Mouse (Mus musculus) frontal cortex, postnatal 10 days (tissue): Measurements from ENCODE around the gene Srpk1.

Experiments used
- DNase-seq, 2 experiments: peaks; one replicate each; pipeline ENCODE4 v3.0.0; 2022; ENCODE audit warnings: low spot score in 2 of 2, mixed read lengths in 1 of 2

The Srpk1 gene

DNA sequence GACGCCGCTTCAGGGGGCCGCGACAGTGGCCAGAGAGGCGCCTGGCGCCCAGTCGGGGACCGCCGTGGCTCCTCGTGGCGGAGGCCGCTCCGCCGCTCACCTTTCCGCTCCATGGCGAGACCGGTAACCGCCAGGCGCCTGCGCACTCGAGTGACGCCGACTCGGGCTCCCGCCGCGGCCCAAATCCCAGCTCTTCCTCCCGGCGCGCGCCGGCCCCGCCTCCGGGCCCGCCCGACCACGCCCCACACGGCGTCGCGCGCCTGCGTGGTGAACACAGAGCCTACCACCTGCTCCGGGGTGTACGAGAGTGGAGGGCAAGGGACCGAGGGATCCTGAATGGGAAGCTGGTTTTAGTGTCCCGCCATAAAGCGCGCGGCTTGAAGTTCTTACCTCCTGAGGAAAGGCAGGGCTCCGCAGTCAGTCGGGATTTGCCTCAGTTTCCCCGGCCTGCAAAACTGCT lies at the start of gene Srpk1:
Gene Srpk1 (minus strand): TSS at position 410 of the 460 bp plus-strand sequence.
- peak; percentile 71 to 89 for DNase-seq

DNA sequence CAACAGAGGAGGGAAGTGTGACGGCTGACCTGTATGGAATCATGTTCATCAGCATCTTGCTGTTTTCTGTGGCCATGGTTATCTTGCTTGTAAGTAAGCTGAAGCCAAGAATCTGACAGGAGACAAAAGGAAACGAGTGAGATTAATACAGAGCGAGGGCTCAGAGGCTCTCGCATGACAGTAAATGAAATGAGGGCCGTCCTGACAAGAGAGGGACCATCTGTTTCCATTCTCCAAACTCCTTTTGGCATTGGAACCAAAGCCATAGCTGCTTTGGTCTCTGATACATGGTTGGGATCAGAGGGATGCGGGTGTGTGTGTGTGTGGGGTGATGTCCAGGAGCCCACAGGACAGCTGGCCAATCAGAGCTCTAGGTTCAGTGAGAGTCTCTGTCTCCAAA lies 37.1 kb upstream of the Srpk1 start:
- DNase-seq: no peak

DNA sequence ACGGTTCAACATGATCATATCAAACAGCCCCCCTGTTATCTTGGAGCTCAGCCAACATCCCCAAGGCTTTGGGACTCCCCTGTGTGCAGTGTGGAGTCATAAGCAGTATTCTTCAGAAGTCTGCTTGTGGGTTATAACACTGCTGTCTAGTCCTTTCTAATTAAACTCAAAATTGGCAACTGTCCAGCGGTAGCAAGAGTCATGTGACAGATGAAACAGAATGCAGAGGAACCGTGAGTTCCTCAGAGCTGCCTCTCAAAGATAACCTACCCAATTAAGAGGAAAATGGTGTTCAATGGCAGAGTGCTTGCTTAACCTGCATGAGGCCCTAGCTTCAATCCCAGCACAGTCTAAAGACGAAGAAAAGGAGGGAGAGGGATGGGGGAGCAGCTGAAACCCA lies 35.4 kb upstream of the Srpk1 start:
- DNase-seq: no peak

DNA sequence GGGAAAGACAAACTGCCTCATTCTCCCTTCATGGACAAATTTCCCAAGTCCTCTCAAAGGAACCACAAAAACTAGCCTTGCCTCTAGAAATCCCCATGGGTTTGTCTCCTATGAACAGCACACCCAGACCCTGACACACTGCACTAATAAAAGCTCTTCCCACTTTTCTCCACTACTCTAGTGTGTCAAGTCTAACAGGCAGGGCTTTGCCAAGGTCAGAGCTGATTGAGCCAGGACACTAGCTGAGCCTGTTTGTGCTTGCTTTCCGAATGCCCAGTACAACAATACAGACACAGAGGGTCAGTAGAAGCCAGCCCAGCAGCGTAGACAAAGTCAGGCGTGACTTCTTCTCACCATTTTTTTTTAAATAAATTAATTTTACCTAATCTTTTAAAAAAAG lies 27.8 kb upstream of the Srpk1 start:
- DNase-seq: no peak

DNA sequence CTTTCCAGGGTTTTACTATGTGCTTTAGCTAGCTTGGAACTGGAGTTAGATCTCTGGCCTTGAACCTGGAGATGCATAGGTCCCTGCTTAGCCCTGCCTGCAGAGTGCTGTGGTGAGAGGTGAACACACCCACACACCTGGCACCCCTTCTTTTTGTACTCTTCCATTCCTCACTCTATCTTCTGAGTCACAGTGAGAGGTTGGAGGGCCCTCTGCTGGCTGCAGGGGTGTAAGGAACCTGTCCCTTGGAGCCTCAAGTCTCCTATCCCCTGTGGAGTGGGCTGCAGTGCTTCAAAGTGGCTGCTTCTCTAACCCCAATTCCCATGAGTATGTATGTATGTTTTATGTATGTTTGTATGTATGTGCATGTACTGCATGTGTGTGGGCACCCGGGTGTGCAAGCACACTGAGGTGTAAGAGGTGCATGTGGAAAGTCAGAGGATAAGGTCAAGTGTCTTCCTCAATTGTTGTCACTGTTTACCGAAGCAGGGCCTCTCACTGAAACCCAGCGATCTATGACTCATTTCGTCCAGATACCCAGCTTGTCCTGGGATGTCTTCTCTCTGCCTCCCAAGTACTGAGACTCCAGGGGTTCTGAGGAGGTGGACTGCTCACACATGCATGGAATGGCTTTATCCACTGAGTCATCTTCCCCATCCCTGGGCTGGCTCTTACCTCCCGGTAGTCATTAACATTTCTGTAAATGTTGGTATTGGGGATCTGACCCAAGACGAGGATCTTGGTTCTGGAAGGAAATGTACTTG lies 26.3 kb upstream of the Srpk1 start:
- peak in 1 of 2 experiments; percentile 38 for DNase-seq

DNA sequence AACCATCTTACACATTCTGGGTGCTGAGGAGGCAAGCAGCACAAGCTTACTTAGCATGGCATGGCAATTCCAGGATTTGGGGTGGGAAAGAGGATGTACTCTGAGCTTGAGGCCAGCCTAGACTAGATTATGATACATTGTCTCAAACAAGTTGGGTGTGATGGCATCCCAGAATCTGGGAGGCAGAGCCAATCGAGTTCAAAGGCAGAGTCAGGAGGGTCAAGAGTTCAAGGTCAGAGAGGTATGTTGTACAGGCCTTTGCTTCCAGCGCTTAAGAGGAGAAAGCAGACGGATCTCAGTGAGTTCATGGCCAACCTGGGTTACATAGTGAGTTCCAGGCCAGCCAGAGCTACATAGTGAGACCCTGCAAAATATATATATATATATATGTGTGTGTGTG lies 23.7 kb upstream of the Srpk1 start:
- no peak for DNase-seq

DNA sequence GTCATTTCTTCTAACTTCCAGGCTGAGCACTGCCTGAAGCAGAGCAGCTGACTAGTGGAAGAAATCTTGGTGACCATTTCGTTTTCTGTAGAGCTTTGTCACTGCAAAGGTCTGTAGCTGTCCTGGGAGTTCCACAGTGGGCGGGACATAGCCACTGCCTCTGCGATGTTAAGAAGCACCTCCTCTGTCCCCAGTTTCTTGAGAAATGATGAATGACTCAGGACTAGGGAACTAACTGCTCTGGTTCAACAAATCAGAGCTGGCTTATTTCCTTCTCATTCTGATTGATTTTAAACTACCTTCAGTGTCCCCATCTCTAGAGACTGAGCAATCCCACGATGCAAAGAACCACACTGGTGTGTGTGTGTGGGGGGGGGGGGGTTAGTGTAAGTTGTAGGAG lies 21.6 kb upstream of the Srpk1 start:
- DNase-seq: no peak

DNA sequence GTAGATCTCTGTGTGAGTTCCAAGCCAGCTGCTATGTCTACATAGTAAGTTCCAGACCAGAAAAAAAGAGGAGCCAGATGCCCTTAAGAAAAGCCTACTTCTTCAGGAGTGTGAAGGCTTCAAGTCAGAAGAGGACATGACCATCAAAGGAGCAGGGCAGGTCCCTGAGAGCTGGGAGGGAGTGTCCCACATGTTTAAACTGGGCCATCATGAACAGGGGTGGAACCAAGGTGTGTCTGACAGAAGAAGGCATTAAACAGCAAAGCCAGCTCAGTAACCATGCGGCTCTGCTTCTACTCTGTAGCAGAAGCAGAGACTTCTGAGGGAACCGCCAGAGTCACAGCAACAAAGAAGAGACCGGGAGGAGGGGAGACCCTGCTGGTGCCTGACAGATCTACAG lies 21.2 kb upstream of the Srpk1 start:
- DNase-seq: no peak

DNA sequence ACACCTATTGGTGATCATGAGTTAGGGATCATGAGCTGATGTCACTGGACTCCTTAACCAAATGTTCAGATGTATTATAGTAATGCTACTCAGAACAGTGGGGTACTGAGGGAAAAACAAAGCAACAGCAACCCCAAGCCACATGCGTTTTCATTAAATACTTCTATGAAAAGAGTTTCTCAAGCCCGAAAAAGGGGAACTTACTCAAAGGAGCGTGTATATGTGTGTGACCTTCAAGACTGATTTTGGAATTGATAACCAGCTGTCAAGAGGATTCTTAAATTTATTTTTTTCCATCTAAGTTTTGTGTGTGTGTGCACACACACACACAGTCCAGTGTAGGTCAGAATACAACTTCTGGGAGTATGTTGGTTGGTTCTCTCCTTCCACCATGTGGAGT lies 17.6 kb upstream of the Srpk1 start:
- DNase-seq: no peak

DNA sequence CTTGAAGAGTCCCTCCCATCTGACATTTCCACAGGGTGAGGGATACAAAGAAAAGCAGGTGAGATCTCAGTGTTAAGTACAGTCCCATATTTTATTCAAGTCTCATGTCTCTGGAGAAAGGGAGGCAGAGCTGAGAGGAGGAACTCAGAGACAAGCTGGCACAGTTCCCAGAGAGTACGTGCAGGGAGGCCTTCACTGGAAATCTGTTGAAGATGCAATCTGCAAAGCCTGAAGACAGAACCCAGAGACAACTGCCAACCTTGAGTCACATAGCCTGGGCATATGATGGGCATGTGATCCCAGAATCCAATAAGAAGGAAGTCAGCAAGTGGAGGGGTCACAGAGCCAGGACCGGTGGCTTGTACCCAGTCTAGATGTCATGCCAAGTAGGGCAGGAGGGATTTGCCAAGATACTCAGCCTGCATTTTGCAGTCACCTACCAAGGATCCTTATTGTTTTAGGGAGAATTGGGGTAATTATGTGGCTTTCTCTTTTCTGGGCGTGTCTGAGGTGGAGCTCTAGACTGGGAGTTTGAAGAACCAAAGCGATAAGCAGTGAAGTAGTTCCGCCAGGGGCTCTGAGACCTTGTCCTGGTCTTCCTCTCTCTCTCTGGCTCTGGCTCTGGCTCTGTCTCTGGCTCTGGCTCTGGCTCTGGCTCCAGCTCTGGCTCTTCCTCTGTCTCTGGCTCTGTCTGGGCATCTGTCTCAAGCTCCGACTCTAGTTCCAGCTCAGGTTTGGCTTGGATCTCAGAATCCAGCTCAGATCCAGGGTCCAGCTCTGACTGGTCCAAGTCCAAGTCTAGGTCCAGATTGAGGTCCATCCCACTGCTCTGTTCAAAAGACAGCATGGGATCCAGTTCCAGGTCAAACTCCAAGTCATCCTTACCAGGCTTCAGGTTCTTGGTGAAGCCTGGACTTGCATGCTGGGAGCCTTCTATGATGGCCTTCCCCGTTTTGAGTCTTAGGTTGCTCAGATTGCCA lies 15.5 kb upstream of the Srpk1 start:
- peak; percentile 50 to 53 for DNase-seq

DNA sequence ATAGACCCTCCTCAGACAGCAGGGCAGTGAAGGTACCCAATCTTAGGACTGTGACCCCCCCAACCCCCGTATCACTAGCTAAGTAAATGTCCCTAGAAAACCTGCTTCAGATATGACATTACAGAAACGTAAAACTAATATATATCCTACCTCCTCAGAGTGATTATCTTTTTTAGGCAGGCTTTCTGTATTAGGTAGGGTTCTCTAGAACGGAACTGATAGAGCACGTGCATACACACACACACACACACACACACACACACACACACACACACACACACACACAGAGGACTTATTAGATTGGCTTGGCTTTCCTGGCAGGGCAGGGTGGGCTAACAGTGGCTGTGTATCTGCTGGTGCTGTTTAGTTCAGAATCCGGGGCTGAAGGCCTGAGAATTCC lies 13.3 kb upstream of the Srpk1 start:
- DNase-seq: no peak

DNA sequence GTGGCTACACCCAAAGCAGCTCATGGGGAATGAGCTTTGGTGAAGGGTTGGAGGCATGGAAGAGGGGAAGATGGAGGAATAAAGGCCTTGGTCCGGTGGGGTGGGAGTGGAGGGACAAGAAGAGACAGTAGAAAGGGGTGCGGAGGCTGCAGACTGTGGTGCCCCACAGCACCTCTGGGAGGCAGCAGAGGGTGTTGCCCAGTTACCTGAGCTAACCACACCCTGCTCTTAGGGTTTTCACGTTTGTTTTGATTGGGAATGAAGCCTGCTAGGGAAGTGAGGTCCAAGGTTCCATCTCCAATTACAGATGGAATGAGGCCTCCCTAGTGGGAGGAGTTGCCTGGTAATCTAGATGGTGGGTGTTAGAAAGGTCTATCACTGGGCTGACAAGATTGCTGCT lies 6.6 kb upstream of the Srpk1 start:
- DNase-seq: no peak

DNA sequence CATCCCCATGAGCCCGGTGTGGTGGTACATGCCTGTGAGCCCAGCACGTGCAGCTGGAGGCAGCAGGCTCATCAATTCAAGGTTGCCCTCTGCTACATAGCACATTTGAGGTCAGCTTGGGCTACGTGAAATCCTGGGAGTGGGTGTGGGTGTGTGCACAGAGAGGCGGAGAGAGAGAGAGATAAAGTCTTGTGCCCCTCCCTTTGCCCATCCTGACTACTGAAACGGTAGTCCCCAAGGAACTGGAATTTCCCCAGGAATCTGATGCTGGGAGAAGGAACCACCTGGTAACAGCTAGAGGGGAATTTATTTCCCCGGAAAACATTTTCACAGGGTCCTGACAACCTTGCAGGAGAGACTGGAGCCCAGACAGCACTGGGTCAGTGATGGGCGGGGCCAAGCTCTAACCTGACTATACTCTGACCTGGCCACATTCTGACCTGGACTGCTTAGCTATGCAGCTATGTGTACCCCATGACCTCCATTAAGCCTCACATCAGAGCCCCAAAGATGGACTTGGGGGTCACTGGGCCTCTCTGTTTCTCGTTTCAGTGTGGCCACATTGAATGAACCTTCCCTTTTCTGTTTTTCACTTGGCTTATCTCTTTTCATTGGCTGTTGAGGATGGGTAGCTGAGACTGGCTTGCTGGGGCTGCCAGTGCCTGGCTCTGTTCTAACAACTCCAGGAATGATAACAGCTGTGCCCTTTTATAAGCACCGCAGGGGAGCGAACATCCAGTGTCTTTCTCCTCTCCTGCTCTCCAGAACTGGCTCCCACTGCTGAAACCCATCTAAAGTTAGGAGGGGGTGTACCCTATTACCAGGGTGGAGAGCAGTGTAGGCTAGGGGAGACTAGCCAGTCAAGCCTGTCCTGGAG lies 6.0 kb upstream of the Srpk1 start:
- no peak for DNase-seq

DNA sequence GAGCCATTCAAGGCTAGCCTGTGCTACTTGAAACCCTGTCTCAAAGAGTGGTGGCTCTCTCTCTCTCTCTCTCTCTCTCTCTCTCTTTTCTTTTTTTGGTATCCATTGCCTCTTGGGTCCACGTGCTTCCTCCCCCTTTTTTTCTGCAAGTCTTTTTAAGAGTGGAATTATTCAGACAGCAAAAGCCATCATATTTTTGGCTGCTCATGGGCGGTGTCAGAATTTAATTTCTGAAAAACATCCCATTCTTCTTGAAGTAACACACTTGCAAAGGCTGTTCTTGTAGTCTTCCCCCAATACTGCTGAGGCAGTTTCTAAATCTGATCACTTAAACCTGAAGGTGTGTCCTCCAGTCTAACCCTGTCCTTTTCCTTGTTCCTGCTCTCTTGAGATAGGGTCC lies 4.4 kb upstream of the Srpk1 start:
- no peak for DNase-seq

DNA sequence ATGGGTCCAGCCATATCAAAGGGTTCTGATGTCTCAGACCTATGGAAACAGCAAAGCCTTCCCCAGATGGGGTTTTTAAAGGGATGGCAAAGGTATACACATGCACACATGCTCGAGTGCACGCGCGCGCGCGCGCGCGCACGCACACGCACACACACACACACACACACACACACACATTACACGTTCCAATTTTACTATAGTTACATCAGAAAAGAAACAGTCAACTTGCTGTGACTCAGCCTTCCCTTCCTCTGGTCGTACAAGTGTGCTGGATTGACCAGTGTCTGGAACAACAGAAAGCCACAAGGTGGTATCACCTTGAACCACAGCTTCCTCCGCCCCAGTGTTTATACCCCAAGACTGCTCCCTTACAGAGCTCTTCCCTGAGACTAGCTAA lies 2.8 kb upstream of the Srpk1 start:
- DNase-seq: no peak

DNA sequence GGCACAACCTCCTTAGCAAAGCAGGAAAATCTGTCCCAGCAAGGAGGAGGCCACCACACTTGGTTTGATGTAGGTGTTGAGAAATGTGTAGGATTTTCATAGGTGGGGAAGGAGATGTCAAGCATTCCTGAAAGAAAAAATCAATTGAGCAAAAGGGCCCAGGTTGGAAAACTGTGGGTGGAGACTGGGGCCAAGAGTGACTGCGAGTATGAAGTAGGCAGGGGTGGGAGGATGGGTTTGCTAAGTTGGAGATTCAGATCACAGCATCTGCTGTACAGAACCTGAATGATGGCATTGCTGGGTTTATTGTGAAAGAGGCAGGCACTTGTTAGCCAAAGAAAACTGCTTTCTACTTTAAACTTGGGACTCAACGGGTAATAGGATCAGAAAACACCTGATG lies 2.3 kb upstream of the Srpk1 start:
- no peak for DNase-seq

DNA sequence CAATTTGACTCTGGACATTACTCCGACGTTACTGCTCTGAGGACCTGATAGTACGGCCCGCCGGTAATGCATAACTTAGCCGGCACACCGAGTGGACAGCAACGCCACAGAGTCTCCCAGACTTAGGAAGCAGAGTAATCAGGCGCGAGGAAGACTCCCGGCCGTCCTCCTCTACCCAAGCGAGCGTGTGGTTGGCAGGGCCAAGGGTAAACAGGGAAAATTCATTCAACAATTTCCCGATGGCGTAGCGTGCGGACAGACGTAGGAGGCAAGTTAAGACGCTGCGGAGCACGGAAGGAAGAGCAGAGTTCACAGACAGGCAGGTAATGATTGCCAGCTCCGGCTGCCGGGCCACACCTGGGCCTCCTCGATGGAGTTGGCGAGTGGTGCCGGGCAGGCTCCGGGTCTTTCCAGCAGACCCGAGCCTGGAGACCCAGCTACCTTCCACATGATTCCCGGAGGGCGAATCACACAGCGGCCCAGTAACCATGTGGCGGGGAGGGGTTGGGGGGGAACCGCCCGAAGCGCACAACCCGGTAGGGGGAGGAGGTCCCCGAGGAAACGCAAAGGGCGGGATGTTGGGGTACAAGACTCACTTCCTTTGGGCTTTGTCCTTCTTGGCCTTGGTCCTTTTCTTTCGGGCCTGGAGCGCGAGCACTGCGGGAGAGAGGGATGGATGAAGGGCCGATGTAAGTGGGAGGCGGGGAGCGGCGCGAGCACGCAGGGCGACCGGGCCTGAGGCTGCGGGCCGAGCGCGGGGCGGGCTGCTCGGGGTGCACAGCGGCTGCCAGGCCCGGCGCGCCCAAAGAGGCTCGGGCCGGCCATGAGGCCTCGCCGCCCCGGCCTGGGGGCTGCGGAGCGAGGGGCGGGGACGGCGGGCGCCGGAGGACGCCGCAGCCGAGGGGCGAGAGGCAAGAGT lies 869 bp downstream of the Srpk1 start:
- peak; percentile 51 to 64 for DNase-seq

DNA sequence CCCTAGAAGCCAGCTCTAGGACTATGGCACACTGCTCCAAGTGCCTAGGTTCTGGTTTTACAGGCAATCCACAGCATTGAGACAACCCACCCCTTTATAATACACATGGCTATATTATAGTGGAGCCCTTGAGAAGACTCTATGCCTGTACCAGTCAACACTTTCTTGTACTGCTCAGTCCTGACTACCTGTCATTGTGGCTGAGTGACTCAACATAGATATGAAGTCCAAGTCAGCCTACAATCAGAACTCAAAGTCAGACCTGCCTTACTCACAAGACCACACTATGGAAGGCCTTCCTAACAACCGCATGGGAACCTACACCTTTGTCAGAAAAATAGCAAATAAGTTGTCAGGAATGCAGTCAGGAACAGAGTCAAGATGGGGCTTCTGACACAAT lies 3.7 kb downstream of the Srpk1 start:
- DNase-seq: no peak

DNA sequence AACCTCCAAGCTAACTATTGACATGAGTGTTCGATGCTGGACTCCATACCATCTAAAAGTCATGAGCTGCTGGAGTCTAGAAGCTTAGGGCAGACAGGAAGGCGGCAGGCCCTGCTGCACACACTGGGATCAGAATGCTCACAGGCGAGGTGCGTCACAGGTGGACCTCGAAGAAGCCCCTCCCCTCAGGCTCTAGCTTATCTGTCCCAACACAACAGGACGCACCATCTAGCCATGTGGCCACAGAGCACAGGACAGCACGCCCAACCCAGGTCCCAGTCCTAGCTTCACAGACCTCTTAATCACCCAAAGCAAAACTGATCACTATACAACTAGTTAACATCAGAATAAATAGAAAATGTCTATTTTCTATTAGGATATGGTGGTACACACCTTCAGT lies 4.4 kb downstream of the Srpk1 start:
- no peak for DNase-seq

DNA sequence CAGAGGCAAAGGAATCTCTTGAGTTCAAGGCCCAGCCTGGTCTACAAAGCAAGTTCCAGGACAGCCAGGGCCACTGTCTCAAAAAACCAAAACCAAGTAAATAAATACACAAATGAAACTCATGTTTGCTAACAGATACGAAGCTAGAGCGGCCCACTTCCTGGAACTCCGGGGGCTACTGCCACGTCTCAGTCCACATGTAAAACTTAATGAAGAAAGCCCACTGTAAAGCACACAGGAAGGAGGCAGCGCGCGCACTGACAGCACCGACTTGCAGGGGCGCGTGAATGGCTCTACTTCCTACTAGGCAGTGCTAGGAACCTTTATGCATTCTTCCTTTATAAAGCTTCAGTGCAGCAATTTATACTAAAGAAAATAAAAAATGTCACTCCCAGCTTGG lies 4.9 kb downstream of the Srpk1 start:
- no peak for DNase-seq

DNA sequence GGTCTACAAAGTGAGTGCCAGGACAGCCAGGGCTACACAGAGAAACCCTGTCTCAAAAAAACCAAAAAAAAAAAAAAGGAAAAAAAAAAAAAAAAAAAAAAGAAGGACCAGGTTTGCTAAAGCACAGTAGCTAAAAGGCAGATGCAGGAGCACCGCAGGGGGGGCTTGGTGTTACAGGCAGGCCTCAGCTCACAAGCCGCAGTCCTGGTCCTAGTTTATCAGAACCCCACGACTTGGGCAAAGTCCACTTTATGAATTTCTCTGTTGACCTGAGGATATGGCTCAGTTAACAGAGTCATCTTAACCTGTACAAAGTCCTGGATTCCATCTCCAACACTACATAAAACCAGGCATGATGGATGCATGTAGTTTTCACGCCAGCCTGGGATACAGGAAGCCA lies 7.2 kb downstream of the Srpk1 start:
- no peak for DNase-seq
